Mouse (Mus musculus) adrenal gland, postnatal 14 days (tissue): ENCODE results near the gene Tardbp. TPM values are rescaled to one million over a fixed set of nuclear protein-coding genes. Genes with fewer than 3 reads are reported as not detected.

ENCODE experiments used
- DNase-seq: peaks from one replicate; pipeline ENCODE4 v3.0.0; 2021; ENCODE audit warnings: mixed read lengths
- total RNA-seq: library from RNA; stranded (reverse); gene quantifications from 2 replicates; pipeline ENCODE4 v1.2.3, GENCODE M21; 2021

Tardbp gene
- total RNA-seq, 1 experiment from 2014 or later, result 290 TPM

DNA sequence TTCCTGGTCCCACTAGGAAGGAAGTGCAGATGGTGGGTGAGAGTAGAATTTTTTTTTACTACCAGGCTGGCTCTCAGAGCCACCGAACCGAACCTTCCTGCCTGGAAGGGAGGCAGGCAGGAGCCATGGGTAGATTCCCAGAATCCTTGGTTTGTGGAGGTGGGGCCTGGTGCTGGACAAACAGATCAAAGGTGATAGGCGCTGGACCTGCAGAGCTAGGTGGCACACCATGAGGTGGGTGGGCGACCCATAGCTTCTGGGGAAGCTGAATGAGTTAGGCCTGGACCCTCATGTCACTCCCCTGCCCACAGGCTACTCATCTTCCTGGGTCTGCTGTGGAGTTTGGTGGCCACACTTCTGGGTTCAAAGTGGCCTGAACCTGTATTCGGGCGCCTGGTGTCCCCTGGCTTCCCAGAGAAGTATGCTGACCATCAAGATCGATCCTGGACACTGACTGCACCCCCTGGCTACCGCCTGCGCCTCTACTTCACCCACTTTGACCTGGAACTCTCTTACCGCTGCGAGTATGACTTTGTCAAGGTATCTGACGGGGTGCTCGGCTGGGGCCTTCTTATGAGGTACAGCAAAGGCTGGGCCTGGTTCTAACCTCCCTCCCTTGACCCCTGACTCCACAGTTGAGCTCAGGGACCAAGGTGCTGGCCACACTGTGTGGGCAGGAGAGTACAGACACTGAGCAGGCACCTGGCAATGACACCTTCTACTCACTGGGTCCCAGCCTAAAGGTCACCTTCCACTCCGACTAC, 24.3 kb downstream of the Tardbp start, which contains the start of gene Masp2:
Masp2 (plus strand) TSS at position 198 of the 764 bp plus-strand sequence.
- DNase-seq, result no peak

DNA sequence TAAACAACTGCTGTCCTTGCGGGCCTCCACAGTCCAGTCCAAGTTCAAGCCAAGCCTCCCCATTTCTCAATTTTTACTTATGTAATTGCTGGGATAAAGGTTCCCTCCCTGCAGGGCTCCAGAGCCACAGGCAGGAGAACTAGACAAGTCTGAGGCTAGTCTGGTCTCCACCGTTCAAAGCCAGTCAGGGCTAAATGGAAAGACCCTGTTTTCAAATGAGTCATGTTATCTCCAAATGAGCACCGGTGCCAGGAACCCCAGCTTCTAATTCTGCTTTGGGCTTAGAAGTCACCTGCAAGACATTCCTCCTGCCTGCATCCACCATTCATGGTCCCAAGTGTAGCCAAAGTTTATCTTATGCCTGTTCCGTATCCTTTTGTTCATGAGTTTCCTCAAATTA, 24.9 kb downstream of the Tardbp start:
- no peak for DNase-seq

DNA sequence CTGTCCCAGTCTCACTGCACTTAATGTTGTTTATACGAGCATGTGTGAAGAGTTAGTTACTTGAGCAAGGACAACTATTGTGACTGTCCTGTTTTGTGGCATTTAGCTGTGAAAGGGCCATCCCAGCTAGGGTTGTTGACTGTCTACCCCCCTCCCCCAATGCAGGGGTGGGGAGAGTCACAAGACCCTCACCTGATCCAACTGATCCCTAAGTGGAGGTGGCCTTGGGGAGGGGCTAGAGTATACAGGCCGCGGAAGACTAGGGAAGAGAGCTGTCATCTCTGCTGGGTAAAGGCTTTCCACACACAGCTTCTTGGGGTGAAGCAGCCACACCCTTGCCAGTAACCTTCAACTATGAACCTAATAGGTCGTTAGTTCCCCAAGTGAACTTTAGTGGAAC, 26.5 kb downstream of the Tardbp start:
- DNase-seq, result no peak

DNA sequence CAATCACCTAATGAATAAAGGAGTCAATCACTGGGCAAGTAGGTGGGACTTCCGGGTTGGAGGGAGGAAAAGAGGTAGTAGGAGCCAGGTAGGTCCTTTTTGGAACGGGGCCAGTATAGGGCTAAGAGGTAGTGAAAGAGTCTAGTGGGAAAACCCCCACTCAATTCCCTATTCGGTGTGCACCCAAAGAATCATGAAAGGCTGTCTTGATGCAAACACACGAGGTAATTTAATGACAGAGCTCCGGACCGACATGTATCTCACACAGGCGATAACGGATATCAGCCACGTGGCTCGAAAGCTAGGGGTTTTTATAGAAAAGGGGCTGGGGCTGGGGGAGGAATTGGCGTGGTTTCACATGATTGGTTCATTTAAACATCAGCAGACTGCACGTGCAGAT, 28.0 kb downstream of the Tardbp start:
- no peak for DNase-seq

DNA sequence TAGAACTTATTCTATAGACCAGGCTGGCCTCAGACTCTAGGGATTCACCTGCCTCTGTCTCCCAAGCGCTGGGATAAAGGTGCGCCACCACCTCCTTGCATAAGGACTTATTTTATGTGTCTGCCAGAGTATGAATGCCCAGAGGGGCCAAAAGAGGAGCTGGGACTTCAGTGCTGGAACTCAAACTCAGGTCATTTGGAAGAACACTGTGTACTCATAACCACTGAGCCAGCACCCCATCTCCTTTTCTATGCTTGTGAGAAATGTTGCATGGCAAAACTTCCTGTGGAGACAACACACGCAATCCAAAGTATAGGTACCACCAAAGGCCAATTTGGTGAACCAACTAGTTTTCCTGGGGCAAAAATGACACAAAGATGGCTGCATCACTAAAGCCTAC, 30.1 kb downstream of the Tardbp start:
- no peak for DNase-seq

DNA sequence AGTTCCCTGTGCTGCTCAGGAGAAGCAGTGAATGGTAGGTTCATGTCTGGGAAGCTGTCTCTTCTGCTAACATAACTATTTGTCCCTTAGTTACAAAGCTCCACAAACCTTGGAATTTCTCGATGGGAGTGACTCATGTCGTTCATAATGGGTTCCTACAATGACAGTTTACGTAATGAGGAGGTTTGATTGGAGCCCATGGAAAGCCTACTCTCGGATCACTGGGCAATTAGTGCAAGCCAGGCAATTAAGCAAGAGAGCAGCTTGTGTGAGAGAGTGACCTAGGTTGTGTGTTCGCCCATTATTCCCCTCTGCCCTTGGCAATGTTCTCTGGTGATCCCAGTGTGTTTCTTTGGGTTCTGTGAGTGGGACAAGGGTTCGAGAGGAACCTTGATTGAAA, 30.9 kb downstream of the Tardbp start:
- DNase-seq, result no peak

DNA sequence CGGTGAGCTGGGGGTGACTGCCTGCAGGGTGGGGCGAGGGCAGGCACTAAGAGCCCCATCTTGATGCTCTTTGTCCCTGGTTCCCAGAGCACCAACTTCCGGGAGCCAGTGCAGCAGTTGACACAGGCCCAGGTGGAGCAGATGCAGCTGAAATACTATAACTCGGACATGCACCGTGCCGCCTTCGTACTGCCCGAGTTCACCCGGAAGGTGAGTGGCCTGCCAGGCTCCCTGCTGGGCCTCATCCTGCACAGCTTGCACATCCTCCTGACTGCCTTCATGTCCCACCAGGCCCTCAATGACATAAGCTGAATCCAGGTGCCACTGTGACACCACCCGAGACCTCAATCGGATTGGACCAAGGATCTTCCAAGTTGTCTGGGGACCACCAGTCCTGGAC, 32.8 kb downstream of the Tardbp start:
- no peak for DNase-seq

DNA sequence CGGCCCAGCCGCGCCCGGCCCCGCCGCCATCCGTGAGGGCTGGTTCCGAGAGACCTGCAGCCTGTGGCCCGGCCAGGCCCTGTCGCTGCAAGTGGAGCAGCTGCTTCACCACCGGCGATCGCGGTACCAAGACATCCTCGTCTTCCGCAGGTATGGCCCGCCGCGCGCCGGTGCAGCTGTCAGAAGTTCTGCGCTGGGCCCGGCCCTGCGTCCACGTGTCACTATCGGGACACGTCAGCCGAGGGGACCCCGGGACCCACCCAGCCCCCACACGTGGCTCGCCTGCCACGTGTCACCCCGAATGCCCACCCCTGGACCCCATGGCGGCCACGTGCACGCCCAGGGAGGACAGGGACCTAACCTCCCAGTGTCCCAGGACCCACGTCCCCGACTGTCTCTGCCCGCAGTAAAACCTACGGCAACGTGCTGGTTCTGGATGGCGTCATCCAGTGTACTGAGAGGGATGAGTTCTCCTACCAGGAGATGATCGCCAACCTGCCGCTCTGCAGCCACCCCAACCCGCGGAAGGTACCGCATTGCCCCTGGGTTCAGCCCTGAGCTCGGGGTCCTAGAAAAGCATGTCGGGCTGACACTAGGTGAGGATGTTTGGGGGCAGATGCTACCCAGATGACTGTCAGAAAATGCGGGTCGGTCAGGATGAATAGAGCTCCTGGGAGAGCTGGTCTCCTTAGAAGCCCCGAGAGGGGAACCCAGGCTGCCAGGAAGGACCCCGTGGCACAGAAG, 35.0 kb downstream of the Tardbp start:
- DNase-seq, result peak; percentile 61

DNA sequence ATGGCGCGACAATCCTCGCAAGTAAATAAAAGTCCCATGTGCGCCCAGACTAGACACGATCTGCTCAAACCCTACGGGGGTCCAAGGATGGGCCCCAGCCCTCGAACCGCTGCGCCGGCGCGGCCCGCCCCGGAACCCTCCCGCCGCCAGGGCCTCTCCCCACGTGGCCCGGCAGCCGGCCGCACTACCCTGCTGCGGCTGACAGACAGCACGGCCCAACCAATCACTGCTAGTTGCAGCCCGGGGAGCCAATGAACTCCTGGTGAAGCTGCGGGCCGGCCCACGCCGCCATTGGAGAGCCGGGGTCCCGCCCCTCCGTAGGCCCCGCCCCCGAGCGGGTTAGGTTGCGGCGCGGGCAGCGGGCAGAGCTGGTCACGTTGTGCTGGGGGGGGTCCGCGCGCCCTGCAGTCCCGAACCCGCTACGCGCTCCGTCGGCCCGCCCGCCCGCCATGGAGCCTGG, 35.6 kb downstream of the Tardbp start, which contains the start of gene Srm:
Srm (plus strand) TSS at position 333 of the 460 bp plus-strand sequence.
- peak; percentile 99 for DNase-seq

DNA sequence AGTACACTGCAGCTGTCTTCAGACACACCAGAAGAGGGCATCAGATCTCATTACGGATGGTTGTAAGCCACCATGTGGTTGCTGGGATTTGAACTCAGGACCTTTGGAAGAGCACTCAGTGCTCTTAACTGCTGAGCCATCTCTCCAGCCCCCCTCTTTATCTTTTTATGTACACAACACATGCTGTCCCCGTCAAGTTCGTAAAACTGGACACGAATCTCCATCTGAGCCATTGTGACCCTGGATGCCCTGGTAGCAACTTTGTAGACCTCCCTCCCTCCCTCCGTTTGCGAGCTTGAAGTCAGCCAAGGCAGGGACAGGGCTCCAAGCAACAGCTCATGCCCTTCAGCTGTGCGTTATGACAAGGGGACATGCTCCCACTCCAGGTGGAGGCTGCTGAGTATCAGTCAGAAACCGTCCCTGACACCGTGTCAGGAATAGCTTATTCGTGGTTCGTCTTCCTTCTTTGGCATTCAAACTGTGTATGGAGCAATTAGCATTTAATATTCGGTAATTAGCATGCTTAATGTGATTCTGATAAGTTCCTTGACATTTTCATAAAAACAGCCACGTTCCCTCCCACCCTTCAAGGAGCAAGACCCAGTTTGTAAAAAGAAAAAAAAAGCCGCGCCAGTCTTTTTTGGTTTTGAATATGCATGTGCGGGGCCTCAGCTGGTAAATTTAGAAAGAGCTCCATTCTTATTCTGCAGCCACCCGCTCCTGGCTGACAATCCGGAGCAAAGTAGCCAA, 36.2 kb downstream of the Tardbp start:
- DNase-seq, result peak; percentile 44

DNA sequence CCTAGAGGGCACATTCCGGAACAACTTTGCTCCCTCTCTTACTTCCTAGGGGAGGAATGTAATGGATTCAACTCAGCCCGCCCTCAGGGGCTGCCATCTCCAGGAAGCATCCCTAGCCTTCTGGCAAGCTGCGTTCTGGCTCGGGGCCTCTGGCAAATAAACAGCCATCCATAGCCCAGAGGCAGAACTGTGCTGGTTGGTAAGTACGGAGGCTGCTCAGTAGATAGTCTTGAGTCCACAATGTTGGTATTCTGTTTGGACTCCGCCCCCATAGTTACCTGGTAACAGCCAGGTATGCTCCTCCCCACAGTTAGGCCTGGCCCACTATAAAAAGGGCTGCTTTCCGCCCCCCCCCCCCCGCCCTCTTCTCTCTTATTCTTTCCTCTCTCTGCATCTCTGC, 37.3 kb downstream of the Tardbp start:
- no peak for DNase-seq

DNA sequence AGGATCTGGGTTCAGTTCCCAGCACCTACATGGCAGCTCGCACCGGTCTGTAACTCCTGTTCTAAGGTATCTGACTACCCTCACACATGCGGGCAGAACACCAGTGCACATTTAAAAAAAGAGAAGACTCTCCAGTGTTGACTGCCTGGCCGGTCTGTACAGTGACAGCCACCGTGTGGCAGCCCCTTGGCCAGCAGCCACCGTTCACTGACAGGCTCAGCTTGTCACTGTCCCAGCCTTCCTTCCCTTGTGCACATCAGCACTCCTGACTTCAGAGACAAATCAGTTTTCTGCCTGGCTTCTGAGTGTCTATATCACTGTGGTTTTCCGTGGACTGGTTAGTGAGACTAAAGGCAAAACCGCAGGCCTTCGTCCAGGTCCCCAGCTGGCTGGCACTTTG, 38.0 kb downstream of the Tardbp start:
- no peak for DNase-seq

DNA sequence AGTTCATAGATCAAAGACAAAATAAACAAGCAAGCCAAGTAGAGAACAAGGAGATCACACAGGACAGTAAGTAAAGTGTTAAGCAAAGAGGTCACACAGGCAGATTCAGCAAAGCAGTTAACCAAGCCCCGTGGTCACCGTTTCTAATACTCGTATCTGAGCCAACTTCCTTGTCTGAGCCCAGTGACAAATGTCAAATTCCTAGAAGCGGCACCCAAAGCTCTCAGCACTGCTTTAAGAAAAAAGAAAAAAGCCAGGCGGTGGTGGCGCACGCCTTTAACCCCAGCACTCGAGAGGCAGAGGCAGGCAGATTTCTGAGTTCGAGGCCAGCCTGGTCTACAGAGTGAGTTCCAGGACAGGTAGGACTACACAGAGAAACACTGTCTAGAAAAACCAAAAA, 40.2 kb downstream of the Tardbp start:
- no peak for DNase-seq

DNA sequence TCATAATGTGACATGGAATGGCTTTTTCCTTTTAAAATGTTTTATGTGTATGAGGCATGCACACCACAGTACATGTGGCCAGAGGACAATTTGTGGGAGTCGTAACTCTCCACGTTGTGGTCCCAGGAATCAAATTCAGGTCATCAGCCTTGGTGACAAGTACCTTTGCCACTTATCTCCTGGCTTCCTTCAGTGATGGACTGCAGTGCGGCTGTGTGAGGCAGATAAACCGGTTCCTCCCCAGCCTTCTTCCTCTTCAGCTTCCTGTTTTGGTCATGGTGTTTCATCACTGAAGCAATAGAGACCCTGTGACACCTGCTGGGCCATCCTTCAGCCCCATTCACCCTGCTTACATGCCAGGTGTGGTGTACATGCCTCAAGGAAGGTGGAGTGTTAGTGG, 43.6 kb downstream of the Tardbp start:
- DNase-seq, result no peak

DNA sequence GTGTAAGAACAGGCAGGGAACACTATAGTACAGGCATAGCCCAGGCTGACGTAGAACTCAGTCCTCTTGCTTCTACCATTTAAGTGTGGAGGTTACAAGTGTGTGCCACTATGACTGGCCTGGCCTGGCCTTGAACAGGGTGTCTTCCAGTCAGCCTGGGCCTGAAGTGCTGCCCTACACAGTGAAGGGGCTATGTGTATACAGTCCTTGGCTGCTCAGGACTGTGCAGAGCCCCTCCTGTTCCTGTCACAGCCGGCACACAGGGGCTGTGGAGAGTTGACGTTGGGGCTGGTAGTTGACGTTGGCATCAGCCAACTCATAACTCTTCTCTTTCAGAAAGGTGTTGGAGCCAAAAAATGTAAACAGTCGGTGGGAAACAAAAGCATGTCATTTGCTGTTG, 45.4 kb downstream of the Tardbp start:
- DNase-seq, result no peak

DNA sequence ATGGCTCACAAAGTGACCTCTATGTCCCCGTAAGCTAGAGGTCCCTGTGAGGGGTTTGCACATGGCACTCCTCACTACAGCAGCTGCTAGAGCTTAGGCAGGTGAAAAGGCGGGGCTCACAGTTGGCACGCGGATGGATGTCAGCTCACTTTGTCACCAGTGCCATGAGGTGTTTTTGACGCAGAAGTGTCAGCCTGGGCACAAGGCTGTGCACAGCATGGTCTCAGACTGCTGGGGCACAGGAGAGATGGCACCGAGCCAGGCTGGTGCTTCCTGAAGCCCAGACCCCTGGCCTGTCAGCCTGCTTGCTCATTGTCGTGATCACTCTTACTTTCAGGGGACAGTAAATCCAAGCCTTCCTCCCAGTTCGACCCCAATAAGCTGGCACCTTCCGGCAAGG, 46.1 kb downstream of the Tardbp start:
- no peak for DNase-seq

DNA sequence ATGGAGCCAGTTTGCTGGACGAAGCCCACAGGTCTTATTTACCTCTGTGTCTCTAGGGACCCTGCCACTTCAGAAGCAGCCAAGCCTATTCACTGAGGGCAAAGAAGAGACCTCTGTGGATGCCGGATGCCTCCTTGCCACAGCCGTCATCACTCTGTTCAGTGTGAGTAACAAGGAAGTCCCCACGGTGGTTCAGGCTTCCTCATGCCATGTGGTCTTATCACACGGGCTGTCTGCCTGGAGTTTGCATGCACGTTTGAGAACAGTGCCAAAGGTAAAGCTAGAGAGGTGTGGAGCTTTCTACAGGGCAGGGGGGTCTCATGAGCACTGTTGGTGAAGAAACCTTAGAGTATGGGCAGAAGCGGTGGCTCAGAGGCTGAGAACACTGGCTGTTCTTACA, 53.6 kb downstream of the Tardbp start:
- no peak for DNase-seq

DNA sequence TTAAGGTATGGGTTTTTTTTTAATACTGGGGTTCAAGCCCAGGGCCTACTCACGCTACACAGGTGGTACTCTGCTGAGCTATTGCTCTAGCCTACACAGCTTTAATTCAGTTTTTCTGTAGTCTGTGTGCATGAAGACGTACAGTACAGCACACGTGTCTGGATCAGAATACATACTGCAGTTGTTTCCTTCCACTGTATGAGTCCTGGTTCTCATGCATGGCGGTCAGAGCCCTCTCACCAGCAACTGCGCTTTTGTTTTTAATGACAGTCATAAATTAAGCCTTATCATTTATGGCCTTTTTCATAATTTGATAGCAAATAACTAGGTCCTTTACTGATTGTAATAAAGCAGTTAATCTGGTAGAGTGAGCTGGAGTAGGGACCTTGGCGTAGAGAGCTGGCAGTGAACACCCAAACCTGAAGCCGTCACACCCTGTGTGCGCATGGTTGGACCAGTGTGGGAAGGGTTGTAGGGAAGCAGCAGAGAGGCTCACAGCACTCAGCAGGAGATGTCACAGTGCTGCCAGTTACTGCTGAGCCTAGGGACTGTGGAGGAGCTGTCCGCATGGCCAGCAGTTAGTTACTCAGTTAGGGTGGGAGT, 56.0 kb downstream of the Tardbp start:
- no peak for DNase-seq

DNA sequence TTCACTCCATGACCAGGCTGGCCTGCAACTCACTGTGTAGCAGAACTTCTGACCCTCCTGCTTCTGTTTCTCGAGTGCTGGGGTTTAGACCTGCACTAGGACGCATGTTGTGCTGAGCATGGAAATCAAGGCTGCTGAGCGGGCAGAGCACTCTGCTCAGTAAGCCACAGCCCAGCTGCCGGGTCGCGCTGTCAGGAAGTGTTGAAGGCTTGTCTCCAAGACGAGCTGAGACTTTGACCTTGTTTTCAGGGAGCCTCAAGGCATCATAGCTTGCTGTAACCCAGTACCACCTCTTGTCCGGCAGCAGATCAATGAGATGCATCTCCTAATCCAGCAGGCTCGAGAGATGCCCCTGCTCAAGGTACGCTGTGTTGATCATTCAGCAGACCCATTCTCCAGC, 56.7 kb downstream of the Tardbp start:
- DNase-seq, result no peak

DNA sequence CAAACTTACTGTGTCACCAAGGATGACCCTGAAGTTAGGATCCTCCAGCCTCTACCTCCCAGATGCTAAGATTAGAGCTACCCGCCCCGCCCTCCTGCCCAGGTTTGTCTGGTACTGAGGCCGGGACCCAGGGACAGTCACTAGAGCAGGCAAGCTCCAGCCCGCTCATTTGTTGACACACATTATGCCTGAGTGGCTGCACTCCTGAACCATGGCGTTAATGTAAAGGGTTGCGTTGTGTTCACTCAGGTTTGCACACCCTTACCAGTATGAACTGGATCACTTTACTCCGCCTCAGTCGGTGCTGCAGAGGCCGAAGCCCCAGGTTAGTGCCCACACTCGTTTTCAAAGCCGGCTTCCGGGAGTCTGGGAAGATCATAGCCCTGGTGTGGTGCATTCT, 63.2 kb downstream of the Tardbp start:
- DNase-seq, result no peak

DNA sequence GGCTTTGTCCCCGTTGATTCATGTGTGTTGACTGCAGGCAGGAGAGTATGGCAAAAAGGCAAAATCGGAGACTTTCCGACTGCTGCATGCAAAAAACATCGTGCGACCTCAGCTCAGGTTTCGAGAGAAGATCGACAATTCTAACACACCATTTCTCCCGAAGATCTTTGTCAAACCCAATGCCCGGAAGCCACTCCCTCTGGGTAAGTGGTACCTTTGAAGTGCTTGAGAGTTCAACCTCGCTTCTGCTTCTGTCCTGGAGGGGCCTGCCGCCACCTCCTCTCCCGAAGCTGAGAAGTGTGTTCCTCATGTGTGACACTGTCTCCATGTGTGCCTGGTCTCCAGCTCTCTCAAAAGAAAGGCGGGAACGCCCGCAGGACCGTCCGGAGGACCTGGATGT, 64.1 kb downstream of the Tardbp start:
- DNase-seq, result no peak
